In genomic region chr12:108766866-108767265, GRCm38 (mm10) we compare ENCODE assay signal across 8 mouse cellular contexts. TPM values are rescaled to one million over a fixed set of nuclear protein-coding genes. Genes with fewer than 3 reads are reported as not detected.
DNase-seq lines count a peak whose midpoint lies in the region; ATAC-seq lines count a peak whose summit lies in the region.

No protein-coding gene starts in this region.

- no peak overlapping the region for H3K4me3 ChIP-seq in kidney, embryonic 16.5 days (ENCODE audit: low read length)
- no peak overlapping the region for H3K4me3 ChIP-seq in hindbrain, embryonic 16.5 days (ENCODE audit: low read length)

- no peak overlapping the region for H3K9ac ChIP-seq in kidney, embryonic 16.5 days (replicated peaks; ENCODE audit: low read length)
- H3K9ac ChIP-seq in hindbrain, embryonic 16.5 days (ENCODE audit: low read depth, low read length), result no peak overlapping the region

- WGBS in kidney, embryonic 16.5 days, result 51% methylated on average over 7 of the region's 7 CpGs
- 58% methylated on average over 7 of the region's 7 CpGs for WGBS in hindbrain, embryonic 16.5 days

- H3K27ac ChIP-seq in kidney, embryonic 16.5 days (ENCODE audit: low read length), result no peak overlapping the region
- H3K27ac ChIP-seq in hindbrain, embryonic 16.5 days (ENCODE audit: low read depth, low read length), result peak overlapping the region; percentile 34; the same call in 1 of the 2 replicates

- peak; percentile 20 for DNase-seq in CD4-positive, CD25-positive, alpha-beta regulatory T cell, adult 2 months (ENCODE audit: low read depth, low spot score)
- DNase-seq in kidney, adult 11 months, result no peak
- DNase-seq in naive thymus-derived CD4-positive, alpha-beta T cell, adult 2 months (ENCODE audit: low read depth), result peak; percentile 32
- no peak for DNase-seq in adrenal gland, adult 8-10 months
- no peak for DNase-seq in retina, postnatal 1 day

- H3K4me2 ChIP-seq in kidney, embryonic 16.5 days (replicated peaks; ENCODE audit: low read depth, low read length), result peak overlapping the region; percentile 77; the same call in 1 of the 2 replicates
- peak overlapping the region; percentile 35 for H3K4me2 ChIP-seq in hindbrain, embryonic 16.5 days (ENCODE audit: low read length)

- no peak for ATAC-seq in CD4-positive, CD25-positive, alpha-beta regulatory T cell, adult 4 months
- ATAC-seq in kidney, embryonic 16.5 days (ENCODE audit: low FRiP score, low TSS enrichment), result no peak
- 0 out of 2 replicates have a peak, but pooled peaks have one; percentile 31 for ATAC-seq in hindbrain, embryonic 16.5 days

- H3K27me3 ChIP-seq in kidney, embryonic 16.5 days (ENCODE audit: insufficient read depth, low read length), result no peaks in the 10 kb centered on the region
- no peaks in the 10 kb centered on the region for H3K27me3 ChIP-seq in hindbrain, embryonic 16.5 days (replicated peaks; ENCODE audit: control insufficient read depth, insufficient read depth, low read length)

- H3K36me3 ChIP-seq in kidney, embryonic 16.5 days (ENCODE audit: insufficient read depth, low read length), result no peaks in the 10 kb centered on the region
- H3K36me3 ChIP-seq in hindbrain, embryonic 16.5 days (ENCODE audit: control insufficient read depth, insufficient read depth, low read length), result no peaks in the 10 kb centered on the region

- H3K9me3 ChIP-seq in kidney, embryonic 16.5 days (ENCODE audit: low read length), result no peaks in the 10 kb centered on the region
- H3K9me3 ChIP-seq in hindbrain, embryonic 16.5 days (ENCODE audit: control insufficient read depth, low read length), result no peaks in the 10 kb centered on the region

- H3K4me1 ChIP-seq in kidney, embryonic 16.5 days (ENCODE audit: insufficient read depth, low read length), result peaks cover 21% of the 10 kb centered on the region
- peaks cover 13% of the 10 kb centered on the region for H3K4me1 ChIP-seq in hindbrain, embryonic 16.5 days (ENCODE audit: control insufficient read depth, insufficient read depth, low read depth, low read length)

RNA-seq across cellular contexts. Expression of gene Yy1, which starts 25.9 kb away (rescaled TPM):
- polyA plus RNA-seq in CD4-positive, CD25-positive, alpha-beta regulatory T cell, adult 4 months (2017; shearing (Covaris generic)), result 10 to 100 TPM; 12.7 to 17.1 TPM
- 15.9 and 16.9 TPM in 2 replicates for polyA plus RNA-seq in kidney, embryonic 16.5 days (2015; fragmentation: Nextera tagmentation; extraction: Ambion mirVana)
- 9.7 and 9.8 TPM in 2 replicates for polyA plus RNA-seq in hindbrain, embryonic 16.5 days (2015; fragmentation: Nextera tagmentation; extraction: Ambion mirVana)
- total RNA-seq in adrenal gland, adult 8-10 months (2022), result 10 to 100 TPM; 65.4 to 76.7 (median 70.7) TPM

Comparison
In these comparisons a context has a peak if more than half of its experiments do, and no peak if none do; other contexts are left out.
1. DNase-seq: peak in CD4-positive, CD25-positive, alpha-beta regulatory T cell, adult 2 months (single experiment) and naive thymus-derived CD4-positive, alpha-beta T cell, adult 2 months (single experiment); none in kidney, adult 11 months (single experiment), adrenal gland, adult 8-10 months (single experiment) and retina, postnatal 1 day (single experiment).